Mouse (Mus musculus): Measurements from ENCODE around the gene Ppp4r3a.

The Ppp4r3a gene

GRCm38 (mm10) chr12:100993146-100993545 is 90.4 kb downstream of the Ppp4r3a start:
- DNase-seq (ENCODE audit: low spot score in 2 of 2), result no peak

- no peak for DNase-seq (ENCODE audit: low spot score in 2 of 2)
Observed at GRCm38 (mm10) chr12:100992505-100992904, 91.0 kb downstream of the Ppp4r3a start.

GRCm38 (mm10) chr12:100991119-100991518 is 92.4 kb downstream of the Ppp4r3a start:
- no peak for DNase-seq (ENCODE audit: low spot score in 2 of 2)

- no peak for DNase-seq (ENCODE audit: low spot score in 2 of 2)
Observed at GRCm38 (mm10) chr12:100990291-100990690, 93.2 kb downstream of the Ppp4r3a start.

- no peak for DNase-seq (ENCODE audit: low spot score in 2 of 2)
Observed at GRCm38 (mm10) chr12:100989780-100990288, 93.7 kb downstream of the Ppp4r3a start.

Measured in frontal cortex, postnatal 10 days (tissue).